Mouse (Mus musculus) left cerebral cortex, adult 11 months (tissue): ENCODE measurements at regions not wholly inside any gene's neighbourhood (a gene's known extent, or its start where the extent isn't known, plus 50 kb on each side); places are given as distances from the start of the nearest gene placed in this dataset.

ENCODE experiments used
- DNase-seq: peaks from one replicate; pipeline ENCODE4 v3.0.0; 2022; ENCODE audit warnings: low spot score

DNA sequence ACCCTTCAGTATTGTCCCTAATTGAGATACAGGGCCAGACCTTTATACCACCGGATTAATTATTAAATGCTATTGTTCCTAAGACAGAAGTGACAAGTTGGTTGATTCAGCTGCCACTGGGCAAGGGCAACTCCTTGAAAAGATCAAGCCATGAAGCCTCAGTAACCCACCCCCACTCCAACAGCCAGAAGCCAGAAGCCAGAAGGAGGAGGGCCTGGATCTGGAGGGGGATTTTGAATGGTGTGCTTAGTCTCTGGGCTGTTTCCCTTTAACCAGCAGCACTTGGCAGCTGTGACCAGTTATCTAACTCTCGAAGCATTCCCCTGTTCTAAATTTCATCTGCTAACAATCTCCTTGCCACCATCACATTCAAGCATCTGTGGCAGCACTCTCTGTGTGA lies 129.1 kb upstream of the Smarca2 start:
- DNase-seq: no peak

DNA sequence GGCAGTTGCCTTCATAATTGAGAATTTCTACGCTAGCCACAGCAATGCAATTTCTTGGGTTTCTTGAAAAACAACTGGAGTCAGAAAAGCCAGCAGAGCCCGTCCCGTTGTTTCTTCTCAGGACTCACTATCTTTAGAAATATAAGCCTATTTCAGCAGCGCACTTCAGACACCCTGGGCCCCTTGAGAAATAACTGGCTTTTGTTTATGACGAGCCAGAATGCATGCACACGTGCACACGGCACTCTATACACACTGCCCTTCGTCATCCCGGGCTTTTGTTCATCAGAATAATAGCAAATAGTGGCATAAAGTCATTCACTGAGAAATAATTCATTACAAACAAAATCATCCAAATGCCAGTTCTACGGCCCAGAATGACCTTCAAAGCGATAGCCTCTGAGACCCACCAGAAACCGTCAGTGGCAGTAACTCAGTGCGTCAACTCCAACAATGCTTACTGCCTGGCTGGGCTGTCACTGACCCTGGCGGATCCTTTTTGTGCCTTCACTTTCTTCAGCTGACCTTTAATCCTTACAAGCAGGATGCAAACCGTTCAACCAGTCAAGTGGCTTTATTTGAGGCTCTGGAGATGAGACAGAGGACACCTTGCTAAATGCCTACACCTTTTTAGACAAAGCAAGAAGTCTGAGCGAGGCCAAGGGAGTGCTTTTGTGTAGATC lies 126.7 kb upstream of the Smarca2 start:
- no peak for DNase-seq

DNA sequence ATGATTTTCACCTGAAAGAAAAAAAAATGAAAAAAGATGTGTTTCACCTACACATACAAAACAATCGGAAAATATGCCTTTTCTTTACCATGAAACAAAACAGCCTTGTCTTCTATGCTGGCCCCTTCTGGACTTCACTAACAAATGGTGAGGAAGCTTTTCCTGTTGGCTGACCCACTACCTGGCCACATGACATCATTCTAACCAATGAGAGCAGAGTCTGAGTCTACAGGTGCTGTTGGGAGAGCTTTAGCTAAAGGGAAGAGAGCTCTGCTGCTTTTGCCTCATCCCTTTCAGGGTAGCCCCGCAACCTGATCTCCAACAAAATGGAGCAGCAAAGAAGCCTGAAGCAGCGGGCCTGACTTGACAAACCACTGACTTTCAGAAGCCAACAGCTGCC lies 120.5 kb upstream of the Smarca2 start:
- DNase-seq: no peak

DNA sequence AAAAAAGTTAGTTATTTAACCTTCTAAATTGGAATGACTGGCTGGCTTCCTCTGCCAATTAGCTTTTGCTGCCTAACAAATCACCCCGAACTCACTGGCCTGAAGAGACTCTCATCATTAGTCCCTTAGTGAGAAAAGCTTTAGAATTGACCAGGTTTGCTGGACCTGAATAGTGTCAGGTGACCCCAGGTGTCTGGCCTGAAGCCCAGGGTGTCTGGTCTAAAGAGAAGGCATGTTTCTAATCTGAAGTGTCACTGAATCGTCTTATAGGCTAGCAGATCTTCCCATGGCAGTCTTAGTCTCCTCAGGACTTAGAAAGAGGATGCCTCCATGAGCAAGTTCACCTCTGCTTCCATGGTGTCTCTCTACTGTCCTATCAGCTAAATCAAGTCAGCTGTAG lies 112.0 kb upstream of the Smarca2 start:
- DNase-seq: no peak

DNA sequence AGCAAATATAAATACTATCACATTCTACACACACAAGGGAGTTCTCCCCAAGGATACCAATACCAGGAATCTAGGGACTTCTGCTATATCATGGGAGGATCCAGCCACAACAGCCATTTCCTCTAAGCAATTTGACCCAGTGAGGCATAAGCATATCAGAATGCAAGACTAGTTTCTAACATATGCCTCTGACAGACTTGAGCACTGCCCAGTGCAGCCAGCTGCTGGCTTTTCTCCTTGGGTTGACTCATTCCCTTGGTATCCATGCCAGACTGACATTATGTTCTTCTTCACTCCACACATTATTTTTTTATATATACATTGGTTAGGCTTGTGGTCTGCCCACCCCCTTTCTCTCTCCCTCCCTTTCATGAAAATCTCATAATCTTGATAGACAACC lies 103.8 kb upstream of the Smarca2 start:
- no peak for DNase-seq

DNA sequence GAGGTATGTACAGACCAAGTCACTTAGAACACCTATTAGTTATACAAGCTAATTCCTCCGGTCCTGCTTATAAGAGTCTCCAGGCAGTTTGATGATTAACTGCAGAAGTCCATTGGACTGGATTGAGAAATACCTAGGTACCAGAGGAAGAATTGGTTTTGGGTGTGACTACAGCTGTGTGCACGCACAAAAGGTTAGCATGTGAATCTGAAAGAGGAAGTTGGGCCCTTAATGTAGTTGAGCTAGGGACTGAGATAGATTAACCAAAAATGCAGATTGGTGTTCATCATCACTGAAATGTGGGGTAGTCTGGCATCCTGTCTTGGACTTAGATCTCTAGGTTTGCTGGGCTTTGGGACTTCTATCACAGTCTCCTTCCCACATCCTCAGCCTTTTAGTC lies 100.8 kb upstream of the Smarca2 start:
- DNase-seq: no peak

DNA sequence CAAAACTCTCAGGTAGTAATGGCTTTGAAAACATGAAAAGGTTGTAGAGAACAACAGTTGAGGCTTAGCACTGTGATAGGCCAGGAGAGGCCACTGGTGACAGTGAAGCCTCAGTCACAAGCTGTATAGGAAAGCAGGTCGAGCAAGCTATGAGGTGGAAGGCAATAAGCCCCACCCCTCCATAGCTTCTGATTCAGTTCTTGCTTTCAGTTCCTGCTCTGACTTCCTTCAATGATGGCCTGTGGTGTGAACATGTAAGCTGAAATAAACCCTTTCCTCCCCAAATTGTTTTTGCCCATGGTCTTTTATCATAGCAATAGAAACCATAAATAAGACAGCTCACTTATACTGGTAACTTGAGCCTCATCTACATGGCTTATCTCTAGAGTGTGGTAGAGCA lies 98.0 kb upstream of the Smarca2 start:
- no peak for DNase-seq

DNA sequence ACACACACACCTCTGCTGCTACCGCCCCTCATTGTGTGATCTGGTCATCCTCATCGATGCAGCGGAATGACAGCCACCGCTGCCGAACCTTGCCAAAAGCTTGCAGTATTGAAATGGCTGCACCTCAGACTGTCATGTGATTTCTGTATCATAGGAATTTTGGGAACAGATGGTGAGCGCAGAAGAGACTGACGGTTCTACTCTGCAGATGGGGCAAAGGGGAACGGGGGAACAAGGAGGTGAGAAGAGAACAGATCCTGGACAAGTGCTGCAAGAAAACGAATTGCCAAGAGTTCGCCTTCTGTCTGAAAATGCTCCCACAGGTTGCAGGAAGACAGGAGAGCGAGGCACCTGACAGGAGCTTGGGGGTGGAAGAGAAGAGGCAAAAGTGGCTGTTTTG lies 96.9 kb upstream of the Smarca2 start:
- DNase-seq: no peak

DNA sequence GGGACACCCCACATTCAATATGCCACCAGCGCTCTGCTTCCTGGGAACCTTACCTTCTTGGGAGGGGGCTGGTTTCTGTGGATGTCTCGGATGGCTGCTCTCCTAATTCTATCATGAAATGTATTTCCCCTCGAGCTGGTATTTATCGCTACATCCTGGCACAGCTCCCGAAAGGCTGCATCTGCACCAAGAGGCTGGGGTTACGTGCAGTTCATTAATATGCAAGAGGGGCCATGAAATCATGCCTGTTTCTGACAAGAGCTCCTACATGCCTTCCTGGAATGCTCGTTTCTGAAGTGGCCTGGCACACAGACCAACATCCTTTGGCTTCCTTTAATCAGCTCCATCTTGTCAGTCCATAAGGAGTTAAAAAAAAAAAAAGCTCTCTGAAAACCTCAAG lies 96.2 kb upstream of the Smarca2 start:
- DNase-seq: no peak

DNA sequence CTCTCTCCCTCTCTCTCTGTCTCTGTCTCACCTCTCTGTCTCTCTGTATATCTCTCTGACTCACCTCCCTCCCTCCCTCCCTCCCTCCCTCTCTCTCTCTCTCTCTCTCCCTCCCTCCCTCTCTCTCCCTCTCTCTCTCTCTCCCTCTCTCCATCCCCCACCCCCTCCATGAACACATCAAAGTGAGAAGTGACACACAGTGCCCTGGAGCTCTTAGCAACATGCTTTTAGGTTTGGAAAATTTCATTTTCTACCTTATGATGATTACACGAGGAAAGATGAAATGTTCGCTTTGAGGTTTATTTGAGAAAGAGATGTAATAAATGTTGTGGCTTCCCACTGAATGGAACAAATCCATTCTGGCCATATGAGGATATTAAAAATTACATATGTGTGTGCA lies 95.6 kb upstream of the Smarca2 start:
- no peak for DNase-seq

DNA sequence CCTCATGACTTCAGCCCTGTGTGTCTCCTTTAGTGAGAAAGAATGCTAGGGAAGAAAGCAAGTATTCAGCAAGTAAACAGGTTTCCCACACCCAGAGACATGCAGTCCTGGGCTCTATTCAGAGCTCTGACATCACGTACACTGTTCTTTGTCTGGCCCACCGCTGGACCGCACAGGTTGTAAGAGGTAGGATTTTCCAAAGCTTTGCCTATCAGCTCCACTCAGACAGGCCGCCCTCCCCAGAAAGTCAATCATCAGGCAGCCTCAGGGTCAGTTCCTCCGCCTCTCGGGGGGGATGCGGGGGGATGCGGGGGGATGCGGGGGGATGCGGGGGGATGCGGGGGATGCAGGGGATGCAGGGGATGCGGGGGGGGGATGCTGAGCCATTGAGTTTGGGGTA lies 94.7 kb upstream of the Smarca2 start:
- DNase-seq: no peak

DNA sequence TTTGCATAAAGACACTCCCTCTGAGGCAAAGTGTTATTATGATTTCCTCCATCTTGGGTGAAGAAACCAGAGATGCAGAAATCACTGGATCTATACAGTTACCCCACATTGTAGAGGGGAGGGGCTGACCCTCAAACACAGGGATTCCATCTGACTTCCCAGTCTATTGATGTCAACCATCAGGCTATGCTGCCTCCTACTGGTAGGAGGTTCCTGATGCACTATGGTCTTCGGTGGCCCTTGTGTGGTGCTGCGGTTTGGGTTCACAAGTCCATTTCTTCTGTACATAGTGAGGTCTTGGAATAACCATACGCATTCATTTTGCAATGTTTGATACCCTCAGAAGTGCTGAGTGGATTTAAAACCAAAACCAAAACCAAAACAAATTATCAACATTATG lies 94.0 kb upstream of the Smarca2 start:
- DNase-seq: no peak

DNA sequence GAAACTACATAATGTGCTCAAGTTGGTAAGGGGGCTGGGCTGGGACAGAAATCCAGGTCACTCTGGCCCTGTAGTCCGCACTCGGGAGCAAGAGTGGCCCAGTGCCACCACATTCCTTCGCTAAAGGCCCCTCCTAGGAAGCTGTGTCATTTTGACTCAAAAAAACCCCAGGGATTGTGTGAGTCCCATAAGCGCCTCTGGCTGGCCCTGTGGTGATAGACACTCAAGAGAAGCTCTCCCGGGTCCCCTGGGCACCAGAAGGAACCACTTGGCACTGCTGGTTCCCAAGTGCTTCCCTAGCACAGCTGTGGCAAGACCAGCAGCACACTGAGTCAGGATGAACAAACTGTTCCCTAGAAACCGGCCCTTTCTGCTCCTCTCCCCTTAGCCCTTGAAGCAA lies 93.1 kb upstream of the Smarca2 start:
- no peak for DNase-seq

DNA sequence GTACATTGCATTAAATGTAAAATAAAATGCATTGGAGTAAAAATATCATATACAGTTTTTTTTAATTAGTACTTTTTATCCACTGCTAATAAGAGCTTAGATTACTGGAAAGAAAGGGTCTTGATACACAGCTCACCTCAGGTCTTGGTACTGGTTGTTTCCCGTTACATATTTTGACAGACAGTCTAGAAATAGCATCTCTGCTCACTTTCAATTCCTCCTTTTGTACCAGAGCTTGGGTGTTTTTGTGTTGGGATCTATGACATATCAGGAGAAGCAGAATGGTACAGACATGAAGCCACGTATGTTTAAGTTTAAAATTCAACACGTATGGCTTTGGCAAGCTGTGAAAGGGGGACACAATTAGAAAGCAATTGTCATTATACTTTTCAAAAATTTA lies 80.3 kb upstream of the Smarca2 start:
- DNase-seq: no peak

DNA sequence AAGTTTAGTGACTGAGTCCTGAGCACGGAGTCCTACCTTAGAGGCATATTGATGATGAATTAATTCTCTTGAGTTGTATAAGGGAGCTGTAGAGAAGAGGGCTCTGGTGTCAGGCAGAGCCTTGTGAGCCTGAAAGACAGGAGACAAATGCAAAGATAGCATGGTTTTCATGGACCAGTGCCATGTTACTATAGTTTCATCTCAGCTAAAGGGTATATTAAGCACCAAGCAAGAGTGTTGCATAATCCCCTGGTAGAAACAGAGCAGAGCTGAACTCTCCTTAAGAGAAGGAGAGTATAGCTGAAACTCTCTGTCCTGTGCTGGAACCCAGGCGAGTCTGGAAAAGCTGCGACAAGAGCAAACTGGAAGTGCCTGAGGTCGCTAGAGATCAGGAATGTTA lies 73.5 kb upstream of the Smarca2 start:
- DNase-seq: no peak

DNA sequence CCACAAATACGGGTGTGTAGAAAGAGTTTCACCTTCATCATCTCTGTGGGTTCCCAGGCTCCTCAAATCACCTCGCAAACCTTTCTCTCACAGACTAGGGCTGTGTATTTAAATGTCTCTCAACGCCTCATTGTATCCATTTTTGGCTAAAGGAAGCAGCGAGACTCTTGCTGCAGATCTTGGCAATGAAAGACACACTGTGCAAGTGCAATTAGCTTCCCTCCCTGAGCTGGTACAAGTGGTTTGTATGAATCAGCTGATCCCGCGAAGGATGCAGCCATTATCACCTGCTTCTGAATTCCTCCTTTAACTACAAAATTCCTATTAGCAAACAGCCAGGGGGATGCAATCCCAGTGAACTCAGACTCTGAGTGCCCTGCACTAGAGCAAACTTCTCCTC lies 72.3 kb upstream of the Smarca2 start:
- peak; percentile 28 for DNase-seq

DNA sequence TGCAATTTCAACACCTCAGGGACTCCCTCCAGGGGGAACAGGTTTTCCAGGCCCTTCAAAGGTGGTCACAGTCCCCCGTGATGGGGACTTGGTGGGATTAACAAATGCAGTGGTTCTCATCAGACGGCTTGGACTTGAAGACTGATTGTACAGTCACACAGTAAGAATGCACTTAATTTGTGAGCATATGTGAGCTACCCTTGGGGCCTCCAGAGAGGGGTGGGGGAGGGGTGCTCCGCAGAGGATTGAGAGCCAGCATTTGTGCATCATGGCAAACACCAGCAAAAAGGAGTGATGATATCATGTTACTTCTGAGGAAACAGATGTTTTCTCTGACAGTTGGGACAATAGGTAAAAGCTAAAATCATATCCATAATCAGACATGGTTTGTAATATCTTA lies 59.2 kb upstream of the Smarca2 start:
- DNase-seq: no peak

DNA sequence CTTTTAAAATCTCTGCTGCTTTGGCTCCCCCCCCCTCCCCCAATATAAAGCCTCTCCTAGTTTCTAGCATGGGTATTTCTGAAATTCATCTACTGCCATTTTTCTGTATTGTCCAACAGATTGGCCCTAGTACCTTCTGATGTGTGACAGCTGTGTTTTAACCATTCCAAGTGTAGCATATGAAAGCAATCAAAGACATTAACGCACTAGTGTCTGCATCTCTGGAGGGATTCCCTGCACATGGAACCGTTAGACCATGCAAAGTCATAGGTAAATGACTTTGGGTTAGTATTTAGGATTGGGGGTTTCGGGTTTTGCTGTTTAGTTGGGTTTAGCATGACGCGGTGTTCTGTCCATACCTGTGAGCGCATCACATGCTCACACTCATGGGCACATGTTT lies 57.3 kb upstream of the Smarca2 start:
- DNase-seq: no peak

DNA sequence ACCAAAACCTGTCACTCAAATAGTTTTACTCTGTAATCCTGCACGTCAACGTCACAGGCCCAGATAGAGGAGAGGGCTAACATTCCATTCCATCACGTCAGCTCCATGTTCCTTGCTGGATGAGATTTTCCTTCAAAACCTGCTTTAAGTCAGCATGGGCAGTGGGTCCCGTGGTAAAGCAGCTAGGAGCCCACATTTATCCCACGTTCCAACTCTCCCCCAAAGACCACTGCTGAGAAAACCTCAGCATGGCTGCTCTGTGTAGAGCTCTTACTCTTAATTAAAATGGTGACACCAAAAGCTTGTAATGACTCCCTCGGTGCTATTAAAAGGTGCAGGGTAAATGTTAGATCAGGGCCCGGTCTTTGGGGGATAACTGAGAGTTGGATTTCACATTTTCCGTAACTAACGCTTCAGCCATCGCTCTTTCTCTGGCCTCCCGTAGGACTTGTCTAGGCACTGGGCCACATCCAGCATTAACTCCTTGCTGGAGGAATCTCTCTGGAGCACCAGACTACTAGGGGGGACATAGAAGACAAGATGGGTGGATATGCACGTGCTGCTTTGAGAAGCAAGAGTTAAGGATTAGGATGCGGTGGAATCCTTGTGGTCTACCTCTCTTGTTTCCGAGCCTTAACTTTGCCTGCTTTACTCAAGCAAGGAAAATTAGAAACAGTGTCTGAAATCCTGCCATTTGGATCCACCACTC lies 56.1 kb upstream of the Smarca2 start:
- DNase-seq: no peak

DNA sequence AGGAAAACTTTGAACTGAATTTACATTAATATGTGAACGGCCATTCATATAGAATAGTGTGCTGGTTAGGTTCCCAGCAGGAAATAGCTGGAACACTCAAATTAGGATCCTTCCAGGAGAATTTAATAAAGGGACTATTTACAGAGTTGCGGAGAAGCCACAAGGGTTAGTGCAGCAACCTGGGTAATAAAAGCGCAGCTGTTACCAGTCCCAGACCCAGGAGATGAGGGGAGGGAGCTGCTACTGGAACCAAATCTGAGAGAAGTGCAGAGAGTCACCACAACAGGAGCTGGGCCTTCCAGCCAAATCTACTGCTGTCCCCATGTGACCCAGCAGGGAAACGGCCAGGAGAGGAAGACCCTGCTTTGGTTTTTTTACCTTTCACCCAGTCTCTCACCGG lies 54.6 kb upstream of the Smarca2 start:
- no peak for DNase-seq
